Mouse (Mus musculus): ENCODE measurements around the gene Tex2.

GRCm38 (mm10) chr11:106599345-106599744, 13.9 kb downstream of the Tex2 start:
- TF ChIP-seq CTCF (IDR thresholded peaks at IDR 0.05; ENCODE audit: low read depth, low read length) (no peak), POLR2A (IDR thresholded peaks at IDR 0.05; ENCODE audit: borderline replicate concordance, low read depth, low read length) (no peak)
